Mouse (Mus musculus) ZHBTc4 (cell line): ENCODE data around the gene Slc30a5.
"Not testable (repeated sequence)": the region's sequence is repeated elsewhere in the genome, so short reads cannot be mapped to it uniquely, and the experiment has no call there.

Experiments
- DNase-seq: peaks from one replicate; pipeline ENCODE4 v3.0.0-alpha.2; 2011; ENCODE audit warnings: low read depth, low spot score

Gene Slc30a5

GRCm38 (mm10) chr13:100841741-100842140 is 8.5 kb upstream of the Slc30a5 start:
- DNase-seq = no peak

GRCm38 (mm10) chr13:100834777-100835176 is 1.6 kb upstream of the Slc30a5 start:
- no peak for DNase-seq

GRCm38 (mm10) chr13:100833640-100834002 is 394 bp upstream of the Slc30a5 start:
- no peak for DNase-seq

GRCm38 (mm10) chr13:100832188-100832587 is 1.0 kb downstream of the Slc30a5 start:
- no peak for DNase-seq

GRCm38 (mm10) chr13:100831123-100831522 is 2.1 kb downstream of the Slc30a5 start:
- no peak for DNase-seq

GRCm38 (mm10) chr13:100825627-100826410 is 7.4 kb downstream of the Slc30a5 start:
- peak; percentile 10 for DNase-seq

GRCm38 (mm10) chr13:100824916-100825315 is 8.3 kb downstream of the Slc30a5 start:
- DNase-seq = no peak

- no peak for DNase-seq
Measured at GRCm38 (mm10) chr13:100824306-100824705, 8.9 kb downstream of the Slc30a5 start.

- DNase-seq = no peak
Measured at GRCm38 (mm10) chr13:100823863-100824262, 9.4 kb downstream of the Slc30a5 start.

- no peak for DNase-seq
Measured at GRCm38 (mm10) chr13:100814451-100814850, 18.8 kb downstream of the Slc30a5 start.

GRCm38 (mm10) chr13:100805776-100806175 is 27.5 kb downstream of the Slc30a5 start:
- no peak for DNase-seq

- DNase-seq = no peak
Measured at GRCm38 (mm10) chr13:100797171-100797570, 36.1 kb downstream of the Slc30a5 start.

- DNase-seq = peak; percentile 51
Measured at GRCm38 (mm10) chr13:100789083-100789482, 44.1 kb downstream of the Slc30a5 start.

- DNase-seq = not testable (repeated sequence)
Measured at GRCm38 (mm10) chr13:100788057-100788456, 45.2 kb downstream of the Slc30a5 start.

GRCm38 (mm10) chr13:100787316-100788010 is 45.8 kb downstream of the Slc30a5 start:
- DNase-seq = peak; percentile 63

- DNase-seq = peak; percentile 99
Measured at GRCm38 (mm10) chr13:100786414-100786867, 46.8 kb downstream of the Slc30a5 start, which contains the start of gene Ccnb1. Ccnb1 (minus strand) TSS chr13:100786570.

- DNase-seq = peak; percentile 54
Measured at GRCm38 (mm10) chr13:100785806-100786413, 47.3 kb downstream of the Slc30a5 start.

GRCm38 (mm10) chr13:100777491-100777890 is 55.7 kb downstream of the Slc30a5 start:
- peak; percentile 18 for DNase-seq

GRCm38 (mm10) chr13:100776710-100777109 is 56.5 kb downstream of the Slc30a5 start:
- peak; percentile 35 for DNase-seq

- DNase-seq = no peak
Measured at GRCm38 (mm10) chr13:100776056-100776419, 57.2 kb downstream of the Slc30a5 start.

GRCm38 (mm10) chr13:100775252-100776055 is 57.8 kb downstream of the Slc30a5 start, which contains the start of gene Cenph:
Cenph (minus strand) TSS chr13:100775899.
- peak; percentile 97 for DNase-seq
